Mouse (Mus musculus): ENCODE measurements around the gene Gm20388.
A peak's percentile ranks its signal among the peaks of the same experiment; 100 is the strongest.

Gm20388 gene

DNA sequence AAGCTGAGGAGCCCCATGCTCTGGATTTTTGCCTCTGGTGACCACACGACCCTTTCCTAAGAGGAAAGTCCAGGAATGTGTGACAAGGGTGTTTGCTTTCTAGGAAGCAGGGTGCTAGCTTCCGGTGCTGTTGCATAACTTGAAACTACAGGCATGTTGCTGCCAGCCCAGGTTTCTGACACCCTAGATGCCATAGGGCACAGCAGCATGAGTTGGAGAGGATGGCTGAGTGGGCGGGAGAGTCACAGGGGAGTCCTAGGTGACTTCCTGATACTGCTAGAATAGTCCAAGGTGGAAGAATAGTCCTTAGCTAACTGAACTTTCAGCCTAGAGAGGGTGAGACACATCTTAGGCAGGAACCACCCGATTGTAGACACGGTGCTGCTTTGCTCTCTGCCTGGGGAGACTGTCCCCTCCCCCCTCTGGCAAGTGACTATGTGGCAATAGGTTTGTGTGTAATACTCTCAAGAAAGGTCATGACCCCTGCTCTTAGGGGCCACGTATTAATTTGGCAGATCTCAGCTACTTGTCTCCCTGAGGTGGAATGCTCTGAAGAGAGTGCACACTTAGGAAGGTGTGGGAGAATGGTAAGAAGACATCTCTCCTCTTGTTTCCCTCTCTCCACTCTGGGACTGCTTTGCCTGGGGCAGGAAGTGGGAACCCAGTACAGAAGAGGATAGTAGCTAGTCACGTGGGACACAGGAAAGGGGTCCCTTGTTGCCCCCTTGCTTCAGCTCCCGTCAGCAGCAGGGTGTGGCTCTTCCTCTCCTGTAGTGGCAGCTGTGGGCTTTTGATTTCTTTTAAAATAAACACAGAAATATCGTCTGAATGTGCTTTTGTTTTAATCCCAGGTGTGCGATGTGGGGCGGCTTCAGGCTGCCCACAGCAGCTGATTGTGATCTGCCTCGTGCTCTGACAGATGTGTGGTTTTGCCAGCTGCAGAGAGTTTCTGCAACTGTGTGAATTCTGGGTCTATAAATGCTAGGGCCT is 2553.3 kb downstream of the Gm20388 start:
- no peak for DNase-seq (ENCODE audit: low spot score in 2 of 2)

DNA sequence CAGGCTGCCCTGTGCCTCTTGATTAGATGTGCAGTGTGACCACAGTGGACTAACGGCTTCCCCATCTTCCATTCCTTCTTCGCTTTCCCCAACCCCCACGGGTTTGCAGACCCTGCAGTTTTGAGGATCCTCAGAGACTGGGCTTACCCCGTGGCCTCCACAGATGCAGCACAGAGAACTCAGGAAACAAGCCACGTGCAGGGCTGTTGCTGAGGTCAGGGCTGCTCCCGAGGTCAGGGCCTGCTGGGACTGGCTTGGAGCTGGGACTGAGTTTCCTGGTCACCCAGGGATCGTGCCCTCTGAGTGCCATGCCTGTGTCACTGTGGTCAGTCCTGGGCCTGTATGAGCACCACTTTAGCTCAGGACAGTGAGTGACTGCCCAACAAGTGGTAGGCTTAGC is 2554.3 kb downstream of the Gm20388 start:
- DNase-seq (ENCODE audit: low spot score in 2 of 2) = no peak

GRCm38 (mm10) chr8:122467816-122468215 is 2557.2 kb downstream of the Gm20388 start:
- DNase-seq (ENCODE audit: low spot score in 2 of 2) = no peak

GRCm38 (mm10) chr8:122469407-122469806 is 2558.8 kb downstream of the Gm20388 start:
- DNase-seq (ENCODE audit: low spot score in 2 of 2) = no peak

DNA sequence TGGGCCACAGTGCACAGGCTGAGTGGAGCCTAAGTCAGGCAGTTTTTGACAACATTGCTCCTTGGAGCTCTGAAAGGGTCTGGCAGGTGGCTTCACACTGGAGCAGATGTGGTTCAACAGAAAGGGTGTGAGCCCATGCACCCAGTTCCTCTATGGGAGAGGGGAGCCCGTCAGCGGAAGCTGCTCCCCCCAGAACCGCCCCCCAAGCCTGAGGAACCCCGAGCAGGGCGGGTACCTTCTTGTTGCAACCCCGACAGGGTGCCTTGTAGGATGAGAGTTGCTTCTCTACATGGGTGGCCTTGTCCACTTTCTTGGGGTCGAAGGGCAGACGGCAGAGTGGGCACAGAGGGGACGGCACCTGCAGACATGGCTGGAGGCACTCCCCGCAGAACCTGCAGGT is 2559.3 kb downstream of the Gm20388 start:
- no peak for DNase-seq (ENCODE audit: low spot score in 2 of 2)

- no peak for DNase-seq (ENCODE audit: low spot score in 2 of 2)
Measured at GRCm38 (mm10) chr8:122470691-122471090, 2560.1 kb downstream of the Gm20388 start.

- DNase-seq (ENCODE audit: low spot score in 2 of 2) = no peak
Measured at GRCm38 (mm10) chr8:122473911-122474421, 2563.3 kb downstream of the Gm20388 start.

DNA sequence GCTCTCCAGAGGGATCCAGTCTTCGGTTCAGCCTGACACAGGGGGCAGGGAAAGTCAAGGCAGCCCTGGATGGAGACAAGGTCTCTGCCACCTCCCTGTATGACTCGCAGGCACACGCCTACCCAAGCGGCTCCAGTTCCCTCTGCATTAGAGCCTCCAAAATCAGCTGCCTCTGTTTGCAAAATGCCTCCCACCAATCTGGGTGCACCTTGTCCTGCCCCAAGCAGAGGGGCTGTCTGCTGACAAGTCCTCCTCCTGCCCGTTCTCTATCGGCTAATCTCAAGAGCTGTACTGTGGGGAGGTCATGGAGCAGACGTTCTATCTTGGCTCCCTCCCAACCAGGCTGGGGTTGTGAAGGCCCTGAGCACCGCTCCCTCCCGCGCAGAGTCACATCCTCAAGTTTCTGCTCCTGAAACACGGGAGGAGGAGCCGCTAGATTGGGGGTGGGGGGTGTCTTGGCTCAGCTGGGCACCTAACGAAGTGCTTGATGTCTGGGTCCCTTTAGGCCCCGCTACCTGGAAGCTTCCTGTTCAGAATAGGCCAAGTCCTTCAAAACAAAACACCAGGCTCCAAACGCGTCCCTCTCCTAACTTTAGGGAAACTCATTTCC is 2564.4 kb downstream of the Gm20388 start:
- peak; percentile 47 to 65 for DNase-seq (ENCODE audit: low spot score in 2 of 2)

- DNase-seq (ENCODE audit: low spot score in 2 of 2) = peak; percentile 88 to 90
Measured at GRCm38 (mm10) chr8:122475580-122476320, 2565.1 kb downstream of the Gm20388 start, which contains the start of the genes Rnf166 and Ctu2. TSS of gene Rnf166 (minus strand) at chr8:122476064. TSS of gene Ctu2 (plus strand) at chr8:122476143.

GRCm38 (mm10) chr8:122482448-122482847 is 2571.8 kb downstream of the Gm20388 start:
- DNase-seq (ENCODE audit: low spot score in 2 of 2) = no peak

DNA sequence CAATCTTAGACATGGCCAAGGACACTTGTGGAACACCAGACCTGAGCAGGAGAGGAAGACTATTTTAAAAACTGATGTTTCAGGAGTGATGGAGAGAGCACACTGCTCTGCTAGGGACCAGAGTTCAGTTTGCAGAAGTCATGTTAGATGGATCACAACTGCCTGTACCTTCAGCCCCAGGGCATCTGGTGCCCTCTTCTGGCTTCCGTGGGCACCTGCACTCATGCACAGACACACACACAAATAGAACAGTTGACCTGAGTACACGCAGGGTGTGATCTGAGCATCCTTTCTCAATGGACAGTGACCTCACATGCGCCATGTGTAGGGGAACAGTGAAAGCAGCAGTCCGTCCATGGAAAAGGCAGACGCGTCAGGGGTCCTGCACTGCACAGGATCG is 2573.2 kb downstream of the Gm20388 start:
- DNase-seq (ENCODE audit: low spot score in 2 of 2) = no peak

GRCm38 (mm10) chr8:122484831-122485230 is 2574.2 kb downstream of the Gm20388 start:
- DNase-seq (ENCODE audit: low spot score in 2 of 2) = no peak

DNA sequence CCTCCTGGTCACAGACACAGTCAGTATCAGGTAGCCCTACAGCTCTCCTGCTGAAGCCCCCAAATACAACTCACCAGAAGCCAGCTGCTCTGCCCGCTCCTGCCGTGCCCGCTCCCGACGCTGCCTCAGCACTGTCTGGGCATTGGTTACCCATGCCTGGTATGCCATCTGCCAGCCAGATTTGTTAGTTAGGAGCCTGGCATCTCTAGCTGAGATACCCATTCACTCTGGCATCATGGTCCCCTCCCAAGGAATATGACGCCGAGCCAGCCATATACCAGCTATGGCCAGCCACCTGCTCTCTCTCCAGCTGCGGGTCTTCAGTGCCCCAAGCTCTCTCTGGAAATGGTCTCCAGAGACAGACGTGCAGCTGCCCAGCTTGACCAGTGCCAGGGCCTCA is 2577.7 kb downstream of the Gm20388 start:
- DNase-seq (ENCODE audit: low spot score in 2 of 2) = no peak

- DNase-seq (ENCODE audit: low spot score in 2 of 2) = no peak
Measured at GRCm38 (mm10) chr8:122497016-122497734, 2586.5 kb downstream of the Gm20388 start.

- DNase-seq (ENCODE audit: low spot score in 2 of 2) = no peak
Measured at GRCm38 (mm10) chr8:122497912-122498311, 2587.3 kb downstream of the Gm20388 start.

DNA sequence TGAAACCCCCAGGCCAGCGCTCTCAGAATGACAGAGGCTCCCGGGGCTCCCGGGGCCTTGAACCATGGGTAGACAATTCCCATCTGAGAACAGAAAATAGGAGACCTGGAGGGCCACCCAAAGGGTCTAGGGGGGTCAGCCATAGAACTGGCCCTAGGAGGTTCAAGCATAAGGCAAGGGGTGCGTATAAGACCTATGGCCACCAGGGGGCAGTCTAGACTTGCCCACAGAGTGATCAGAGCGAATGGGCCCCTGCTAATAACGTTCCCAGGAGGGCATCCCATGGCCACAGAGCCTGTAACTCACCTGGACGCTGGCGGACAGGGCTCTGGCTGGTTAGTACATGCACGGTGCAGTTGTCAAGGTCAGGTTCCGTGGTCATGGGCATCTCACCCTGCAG is 2590.2 kb downstream of the Gm20388 start:
- peak; percentile 75 to 80 for DNase-seq (ENCODE audit: low spot score in 2 of 2)

DNA sequence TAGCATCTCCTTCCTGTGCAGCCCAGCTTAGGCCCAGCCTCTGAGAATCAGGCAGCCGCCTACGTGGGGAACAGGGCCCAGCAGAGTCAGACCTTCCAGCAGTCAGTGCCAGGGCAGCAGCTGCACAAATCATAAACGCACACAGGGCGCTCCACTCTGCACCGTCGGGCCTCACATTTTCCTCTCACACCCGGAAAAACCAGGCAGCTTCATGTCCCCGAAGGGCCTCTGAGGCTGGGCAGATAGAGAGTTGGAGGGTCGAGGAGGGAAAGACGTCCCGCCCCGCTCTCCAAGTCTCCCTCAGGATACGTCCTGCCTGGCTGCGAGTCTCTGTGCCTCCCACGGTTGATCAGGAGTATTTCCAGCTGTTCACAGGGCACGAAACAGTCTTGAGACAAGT is 2600.9 kb downstream of the Gm20388 start:
- DNase-seq (ENCODE audit: low spot score in 2 of 2) = peak; percentile 73

DNA sequence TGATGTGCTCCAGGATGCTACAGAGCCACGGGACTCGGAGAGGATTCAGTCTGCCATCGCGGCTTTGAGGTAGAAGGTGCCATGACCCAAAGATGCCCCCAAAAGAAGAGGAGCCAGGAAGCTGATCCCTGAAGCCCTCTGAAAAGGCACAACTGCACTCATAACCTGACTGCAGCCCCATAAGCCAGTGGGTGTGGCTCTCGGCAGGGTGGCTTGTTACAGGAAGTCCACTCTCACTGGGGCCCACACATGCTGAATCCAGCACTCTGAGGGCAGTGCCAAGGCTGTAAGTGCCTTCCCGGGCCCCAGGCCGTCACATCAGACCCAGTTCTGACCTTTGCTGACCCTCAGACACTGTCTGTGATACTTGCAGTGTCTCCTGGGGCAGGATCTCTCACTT is 2601.8 kb downstream of the Gm20388 start:
- no peak for DNase-seq (ENCODE audit: low spot score in 2 of 2)

DNA sequence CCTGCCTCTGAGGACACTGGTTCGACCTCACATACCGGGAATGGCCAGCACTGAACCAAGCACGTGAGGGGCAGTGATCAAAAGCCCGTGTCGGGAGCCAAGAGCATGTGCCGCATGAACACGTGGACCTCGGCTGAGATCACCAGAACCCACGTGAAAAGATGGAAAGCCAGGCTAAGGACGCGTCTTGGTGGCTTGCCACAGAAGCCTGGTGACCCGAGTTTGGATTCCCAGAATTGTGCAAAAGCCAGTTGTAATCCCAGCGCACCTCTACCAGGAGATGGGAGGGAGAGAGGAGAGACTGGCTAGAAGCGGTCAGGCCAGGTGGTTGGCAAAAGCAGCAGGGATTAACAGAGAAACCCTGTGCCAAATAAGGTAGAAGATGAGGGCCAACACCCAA is 2605.1 kb downstream of the Gm20388 start:
- no peak for DNase-seq (ENCODE audit: low spot score in 2 of 2)

- peak; percentile 72 to 84 for DNase-seq (ENCODE audit: low spot score in 2 of 2)
Measured at GRCm38 (mm10) chr8:122517541-122518190, 2607.0 kb downstream of the Gm20388 start.

GRCm38 (mm10) chr8:122520611-122521010 is 2610.0 kb downstream of the Gm20388 start:
- DNase-seq (ENCODE audit: low spot score in 2 of 2) = no peak

Measured in heart, adult 9 months (tissue).